Comparison of ENCODE assay signal across 8 mouse cellular contexts in genomic region chr8:13105087-13105881, GRCm38 (mm10). TPM values are rescaled to one million over a fixed set of nuclear protein-coding genes. Genes with fewer than 3 reads are reported as not detected.
DNase-seq lines count a peak whose midpoint lies in the region; ATAC-seq and TF ChIP-seq lines count a peak whose summit lies in the region.

Pcid2 (minus strand) TSS chr8:13105459.
Cul4a (plus strand) TSS chr8:13105621.

- no peaks in the 10 kb centered on the region for H3K27me3 ChIP-seq in C2C12 (ENCODE audit: control insufficient read depth, insufficient read depth, insufficient read length)
- H3K27me3 ChIP-seq in erythroblast, embryonic 14.5 days (ENCODE audit: control insufficient read depth) = no peaks in the 10 kb centered on the region
- H3K27me3 ChIP-seq in heart, embryonic 12.5 days (replicated peaks) = no peaks in the 10 kb centered on the region
- H3K27me3 ChIP-seq in kidney, postnatal 0 days (ENCODE audit: insufficient read depth, low read length) = no peaks in the 10 kb centered on the region
- H3K27me3 ChIP-seq in liver, embryonic 11.5 days (replicated peaks; ENCODE audit: control insufficient read depth, insufficient read depth, low read length) = no peaks in the 10 kb centered on the region
- no peaks in the 10 kb centered on the region for H3K27me3 ChIP-seq in stomach, embryonic 14.5 days (ENCODE audit: control insufficient read depth, insufficient read depth, low read length)

- peaks cover 68% of the 10 kb centered on the region for H3K79me3 ChIP-seq in C2C12 (ENCODE audit: low read depth)

- ATAC-seq in heart, embryonic 12.5 days (ENCODE audit: insufficient number of reproducible peaks, low FRiP score) = peak; percentile 97
- ATAC-seq in kidney, postnatal 0 days (replicated peaks; ENCODE audit: low FRiP score, low read depth) = peak; percentile 96
- ATAC-seq in liver, embryonic 11.5 days (replicated peaks; ENCODE audit: low FRiP score) = peak; percentile 86
- peak; percentile 94 for ATAC-seq in stomach, embryonic 14.5 days (ENCODE audit: insufficient number of reproducible peaks, insufficient read depth, low FRiP score, low read depth)

- peak within 1 kb of the TSS; percentile 90 for H3K4me2 ChIP-seq in heart, embryonic 12.5 days
- H3K4me2 ChIP-seq in kidney, postnatal 0 days (ENCODE audit: low read length) = peak within 1 kb of the TSS; percentile 78
- H3K4me2 ChIP-seq in liver, embryonic 11.5 days = peak within 1 kb of the TSS; percentile 90
- peak within 1 kb of the TSS; percentile 92 for H3K4me2 ChIP-seq in stomach, embryonic 14.5 days (replicated peaks; ENCODE audit: low read depth, low read length)

- peak; percentile 100 for TF ChIP-seq POLR2A in brain, embryonic 14.5 days (IDR thresholded peaks at IDR 0.05; ENCODE audit: borderline replicate concordance, extremely low read depth, insufficient read depth, insufficient read length, poor library complexity, severe bottlenecking)

- peak within 1 kb of the TSS; percentile 100 for H3ac ChIP-seq in C2C12 (ENCODE audit: control insufficient read depth, insufficient read length, low read depth)

- WGBS in heart, embryonic 12.5 days = under 1% methylated on average over 81 of the region's 87 CpGs
- WGBS in kidney, postnatal 0 days = under 1% methylated on average over 79 of the region's 87 CpGs
- WGBS in liver, embryonic 11.5 days = under 1% methylated on average over 79 of the region's 87 CpGs
- WGBS in stomach, embryonic 14.5 days = under 1% methylated on average over 72 of the region's 87 CpGs

- H3K9ac ChIP-seq in heart, embryonic 12.5 days = peak within 1 kb of the TSS; percentile 95
- H3K9ac ChIP-seq in kidney, postnatal 0 days (ENCODE audit: low read depth, low read length) = peak within 1 kb of the TSS; percentile 94
- H3K9ac ChIP-seq in liver, embryonic 11.5 days (ENCODE audit: low read depth, low read length) = peak within 1 kb of the TSS; percentile 99
- peak within 1 kb of the TSS; percentile 97 for H3K9ac ChIP-seq in stomach, embryonic 14.5 days (replicated peaks; ENCODE audit: low read depth, low read length)

- peaks cover 57% of the 10 kb centered on the region for H3K4me1 ChIP-seq in erythroblast, embryonic 14.5 days (ENCODE audit: control insufficient read depth)
- H3K4me1 ChIP-seq in heart, embryonic 12.5 days (replicated peaks) = peaks cover 34% of the 10 kb centered on the region
- peaks cover 7% of the 10 kb centered on the region; the same call in 1 of the 2 replicates for H3K4me1 ChIP-seq in kidney, postnatal 0 days (replicated peaks; ENCODE audit: insufficient read depth, low read length)
- H3K4me1 ChIP-seq in liver, embryonic 11.5 days (replicated peaks; ENCODE audit: control insufficient read depth, insufficient read depth, low read length) = peaks cover 35% of the 10 kb centered on the region
- H3K4me1 ChIP-seq in stomach, embryonic 14.5 days (ENCODE audit: control insufficient read depth, insufficient read depth, low read length) = peaks cover 19% of the 10 kb centered on the region

- TF ChIP-seq CTCF in C2C12 (IDR thresholded peaks at IDR 0.05; ENCODE audit: control insufficient read depth, insufficient read depth, insufficient read length) = peak; percentile 81
- peak; percentile 48 for TF ChIP-seq CTCF in brain, embryonic 14.5 days (IDR thresholded peaks at IDR 0.05; ENCODE audit: borderline replicate concordance, extremely low read depth, insufficient read depth, insufficient read length)
- peak; percentile 73 for TF ChIP-seq CTCF in kidney, postnatal 0 days (IDR thresholded peaks at IDR 0.05; ENCODE audit: low read depth)

- H3K9me3 ChIP-seq in erythroblast, embryonic 14.5 days (ENCODE audit: control insufficient read depth, low read length) = no peaks in the 10 kb centered on the region
- no peaks in the 10 kb centered on the region for H3K9me3 ChIP-seq in heart, embryonic 12.5 days (replicated peaks)
- H3K9me3 ChIP-seq in kidney, postnatal 0 days (replicated peaks; ENCODE audit: low read length) = no peaks in the 10 kb centered on the region
- H3K9me3 ChIP-seq in liver, embryonic 11.5 days (ENCODE audit: control insufficient read depth, low read length) = no peaks in the 10 kb centered on the region
- H3K9me3 ChIP-seq in stomach, embryonic 14.5 days (ENCODE audit: control insufficient read depth, low read depth, low read length) = no peaks in the 10 kb centered on the region

- H3K79me2 ChIP-seq in C2C12 (ENCODE audit: control insufficient read depth, insufficient read depth) = peaks cover 93% of the 10 kb centered on the region

- peak within 1 kb of the TSS; percentile 93 for H3K4me3 ChIP-seq in C2C12 (ENCODE audit: insufficient read depth, poor library complexity, severe bottlenecking)
- H3K4me3 ChIP-seq in erythroblast, embryonic 14.5 days (replicated peaks) = peak within 1 kb of the TSS; percentile 99
- peak within 1 kb of the TSS; percentile 98 for H3K4me3 ChIP-seq in heart, embryonic 12.5 days
- H3K4me3 ChIP-seq in kidney, postnatal 0 days (replicated peaks; ENCODE audit: low read depth, low read length) = peak within 1 kb of the TSS; percentile 98
- peak within 1 kb of the TSS; percentile 71 for H3K4me3 ChIP-seq in liver, embryonic 11.5 days (ENCODE audit: low read depth, low read length)
- H3K4me3 ChIP-seq in stomach, embryonic 14.5 days (ENCODE audit: low read depth, low read length) = peak within 1 kb of the TSS; percentile 84

- peak; percentile 99 for DNase-seq in brain, embryonic 14.5 days (ENCODE audit: low read depth)
- DNase-seq in kidney, postnatal 0 days (ENCODE audit: low spot score) = peak; percentile 98
- DNase-seq in liver, embryonic 11.5 days (ENCODE audit: low spot score) = peak; percentile 98
- peak; percentile 100 for DNase-seq in naive thymus-derived CD4-positive, alpha-beta T cell, adult 2 months (ENCODE audit: low read depth)

- H3K27ac ChIP-seq in heart, embryonic 12.5 days (ENCODE audit: poor library complexity, severe bottlenecking) = peak within 1 kb of the TSS; percentile 91
- H3K27ac ChIP-seq in kidney, postnatal 0 days = peak within 1 kb of the TSS; percentile 96
- peak within 1 kb of the TSS; percentile 85 for H3K27ac ChIP-seq in liver, embryonic 11.5 days (ENCODE audit: low read depth, low read length)
- peak within 1 kb of the TSS; percentile 90 for H3K27ac ChIP-seq in stomach, embryonic 14.5 days (ENCODE audit: low read length)

- peaks cover 9% of the 10 kb centered on the region for H3K36me3 ChIP-seq in C2C12 (ENCODE audit: control insufficient read depth, insufficient read depth)
- H3K36me3 ChIP-seq in erythroblast, embryonic 14.5 days (ENCODE audit: control insufficient read depth) = peaks cover 43% of the 10 kb centered on the region
- peaks cover 17% of the 10 kb centered on the region for H3K36me3 ChIP-seq in heart, embryonic 12.5 days
- no peaks in the 10 kb centered on the region for H3K36me3 ChIP-seq in kidney, postnatal 0 days (ENCODE audit: insufficient read depth, low read length)
- peaks cover 8% of the 10 kb centered on the region; the same call in 1 of the 2 replicates for H3K36me3 ChIP-seq in liver, embryonic 11.5 days (ENCODE audit: control insufficient read depth, insufficient read depth, low read length)
- H3K36me3 ChIP-seq in stomach, embryonic 14.5 days (ENCODE audit: control insufficient read depth, insufficient read depth, low read length) = peaks cover under 1% of the 10 kb centered on the region; the same call in 1 of the 2 replicates

TF ChIP-seq in C2C12, 6 proteins besides CTCF, POLR2A, EP300 and RAD21:
- TF ChIP-seq USF1 (IDR thresholded peaks at IDR 0.05; ENCODE audit: low read depth) (no peak), MYOD1 (IDR thresholded peaks at IDR 0.05; ENCODE audit: control insufficient read depth, insufficient read length, low read depth) (no peak), CEBPB (IDR thresholded peaks at IDR 0.05; ENCODE audit: low read depth) (no peak), MYOG (IDR thresholded peaks at IDR 0.05; ENCODE audit: control insufficient read depth, extremely low read depth, insufficient read length) (no peak), FOSL1 (IDR thresholded peaks at IDR 0.05; ENCODE audit: insufficient read depth, low read length, poor library complexity, severe bottlenecking) (no peak), MAX (IDR thresholded peaks at IDR 0.05) (peak; percentile 26)

RNA-seq across cellular contexts. Expression of gene Pcid2, which starts in this region (rescaled TPM):
- 23.6 TPM for polyA plus RNA-seq in C2C12 (2012; fragmentation: generic; extraction: Trizol)
- 38.5 and 40.5 TPM in 2 replicates for polyA plus RNA-seq in brain, embryonic 14.5 days (2012; rRNA removed)
- 0.54 and 1.6 TPM in 2 replicates for polyA plus RNA-seq in erythroblast, embryonic 14.5 days (2012)
- polyA plus RNA-seq in heart, embryonic 12.5 days (2016; fragmentation: Nextera tagmentation; extraction: Ambion mirVana) = 29.3 and 29.5 TPM in 2 replicates
- polyA plus RNA-seq in kidney, postnatal 0 days (2015; fragmentation: Nextera tagmentation; extraction: Ambion mirVana) = 26.4 and 27.9 TPM in 2 replicates
- polyA plus RNA-seq in liver, embryonic 11.5 days (2014; fragmentation: Nextera tagmentation; extraction: Ambion mirVana) = 38.8 and 46.0 TPM in 2 replicates
- 36.1 and 37.8 TPM in 2 replicates for polyA plus RNA-seq in stomach, embryonic 14.5 days (2014; fragmentation: Nextera tagmentation; extraction: Ambion mirVana)

RNA-seq across cellular contexts. Expression of gene Cul4a, which starts in this region (rescaled TPM):
- polyA plus RNA-seq in C2C12 (2012; fragmentation: generic; extraction: Trizol) = 37.3 TPM
- polyA plus RNA-seq in brain, embryonic 14.5 days (2012; rRNA removed) = 60.6 and 67.6 TPM in 2 replicates
- 2.4 and 3.6 TPM in 2 replicates for polyA plus RNA-seq in erythroblast, embryonic 14.5 days (2012)
- polyA plus RNA-seq in heart, embryonic 12.5 days (2016; fragmentation: Nextera tagmentation; extraction: Ambion mirVana) = 124 and 137 TPM in 2 replicates
- 80.4 and 85.0 TPM in 2 replicates for polyA plus RNA-seq in kidney, postnatal 0 days (2015; fragmentation: Nextera tagmentation; extraction: Ambion mirVana)
- 111 and 123 TPM in 2 replicates for polyA plus RNA-seq in liver, embryonic 11.5 days (2014; fragmentation: Nextera tagmentation; extraction: Ambion mirVana)
- polyA plus RNA-seq in stomach, embryonic 14.5 days (2014; fragmentation: Nextera tagmentation; extraction: Ambion mirVana) = 93.9 and 101 TPM in 2 replicates

Comparison
In these comparisons a context has a peak if more than half of its experiments do, and no peak if none do; other contexts are left out.
1. Peak in every context shown above with its lines: DNase-seq, ATAC-seq, H3K4me3 ChIP-seq and H3K27ac ChIP-seq.